Mouse (Mus musculus) frontal cortex, postnatal 25 days (tissue): ENCODE measurements around the gene Mapk3.
A peak's percentile ranks its signal among the peaks of the same experiment; 100 is the strongest.
"Not testable (repeated sequence)": the region's sequence is repeated elsewhere in the genome, so short reads cannot be mapped to it uniquely, and the experiment has no call there.

Source experiments
- DNase-seq, 2 experiments: peaks; one replicate each; pipeline ENCODE4 v3.0.0; 2022; ENCODE audit warnings: low spot score in 2 of 2

Gene Mapk3

GRCm38 (mm10) chr7:126759050-126759671, at the start of gene Mapk3:
Gene Mapk3 (plus strand): TSS chr7:126759601.
- peak; percentile 66 to 73 for DNase-seq

- DNase-seq, result no peak
These were observed 49.1 kb upstream of the Mapk3 start for GRCm38 (mm10) chr7:126710266-126710665.

GRCm38 (mm10) chr7:126711910-126712309, 47.5 kb upstream of the Mapk3 start:
- no peak for DNase-seq

- DNase-seq, result no peak
These were observed 43.7 kb upstream of the Mapk3 start for GRCm38 (mm10) chr7:126715679-126716078.

GRCm38 (mm10) chr7:126717566-126717965, 41.8 kb upstream of the Mapk3 start:
- no peak for DNase-seq

GRCm38 (mm10) chr7:126718787-126719337, 40.5 kb upstream of the Mapk3 start:
- DNase-seq, result no peak

GRCm38 (mm10) chr7:126721635-126722034, 37.8 kb upstream of the Mapk3 start:
- no peak for DNase-seq

GRCm38 (mm10) chr7:126725077-126725476, 34.3 kb upstream of the Mapk3 start:
- no peak for DNase-seq

GRCm38 (mm10) chr7:126725667-126726066, 33.7 kb upstream of the Mapk3 start:
- DNase-seq, result no peak

- DNase-seq, result not testable (repeated sequence)
These were observed 29.1 kb upstream of the Mapk3 start for GRCm38 (mm10) chr7:126730256-126730789.

- no peak for DNase-seq
These were observed 23.3 kb upstream of the Mapk3 start for GRCm38 (mm10) chr7:126736122-126736521.

- peak in 1 of 2 experiments; percentile 56 for DNase-seq
These were observed 19.9 kb upstream of the Mapk3 start for GRCm38 (mm10) chr7:126739551-126739950.

- DNase-seq, result no peak
These were observed 19.2 kb upstream of the Mapk3 start for GRCm38 (mm10) chr7:126740132-126740735.

GRCm38 (mm10) chr7:126740977-126741376, 18.4 kb upstream of the Mapk3 start:
- DNase-seq, result no peak

GRCm38 (mm10) chr7:126741452-126741851, 17.9 kb upstream of the Mapk3 start:
- DNase-seq, result no peak

- DNase-seq, result no peak
These were observed 17.4 kb upstream of the Mapk3 start for GRCm38 (mm10) chr7:126741964-126742482.

GRCm38 (mm10) chr7:126746066-126746465, 13.3 kb upstream of the Mapk3 start:
- no peak for DNase-seq

- DNase-seq, result no peak
These were observed 12.6 kb upstream of the Mapk3 start for GRCm38 (mm10) chr7:126746798-126747197.

- no peak for DNase-seq
These were observed 10.6 kb upstream of the Mapk3 start for GRCm38 (mm10) chr7:126748824-126749223.

GRCm38 (mm10) chr7:126749582-126750343, 9.6 kb upstream of the Mapk3 start:
- no peak for DNase-seq

- DNase-seq, result peak in 1 of 2 experiments; percentile 66
These were observed 4.5 kb upstream of the Mapk3 start for GRCm38 (mm10) chr7:126754866-126755265.

GRCm38 (mm10) chr7:126758539-126758938, 862 bp upstream of the Mapk3 start:
- no peak for DNase-seq
